Mouse (Mus musculus) brain, embryonic 14.5 days (tissue): Measurements from ENCODE around the gene Ldlrad3.

Experiments used
- CTCF ChIP-seq: fragments of 200-500 bp; IDR thresholded peaks from 2 replicates; pipeline ENCODE4 v1.5.1; 2012; ENCODE audit warnings: inconsistent platforms, mild to moderate bottlenecking, moderate library complexity, borderline replicate concordance; ENCODE audit not compliant: insufficient read depth, insufficient read length; ENCODE audit errors: extremely low read depth
- POLR2A ChIP-seq: fragments of 200-500 bp; IDR thresholded peaks from 2 replicates; pipeline ENCODE4 v1.6.1; 2012; ENCODE audit warnings: mild to moderate bottlenecking, inconsistent platforms, borderline replicate concordance; ENCODE audit not compliant: poor library complexity, insufficient read depth, insufficient read length, severe bottlenecking; ENCODE audit errors: extremely low read depth

- TF ChIP-seq POLR2A (no peak), CTCF (no peak)
Measured at GRCm38 (mm10) chr2:102071022-102071717, 115.0 kb downstream of the Ldlrad3 start.
